Mouse (Mus musculus) C2C12 (cell line): ENCODE data around the gene Ints6.

Source experiments
- CEBPB ChIP-seq: IDR thresholded peaks from one replicate; pipeline ENCODE4 v1.6.1; 2011; ENCODE audit warnings: low read depth, mild to moderate bottlenecking, control low read depth, moderate library complexity
- CTCF ChIP-seq: IDR thresholded peaks from one replicate; pipeline ENCODE4 v1.5.1; 2011; ENCODE audit not compliant: control insufficient read depth, insufficient read depth, insufficient read length
- MAX ChIP-seq: IDR thresholded peaks from one replicate; pipeline ENCODE4 v1.6.1; 2011; ENCODE audit warnings: mild to moderate bottlenecking, control low read depth
- MYOD1 ChIP-seq: IDR thresholded peaks from one replicate; pipeline ENCODE4 v1.6.1; 2011; ENCODE audit warnings: low read depth; ENCODE audit not compliant: control insufficient read depth, insufficient read length
- MYOG ChIP-seq: IDR thresholded peaks from one replicate; pipeline ENCODE4 v1.6.1; 2011; ENCODE audit not compliant: control insufficient read depth, insufficient read length; ENCODE audit errors: extremely low read depth
- USF1 ChIP-seq: IDR thresholded peaks from one replicate; pipeline ENCODE4 v1.6.1; 2011; ENCODE audit warnings: low read depth, mild to moderate bottlenecking, control low read depth, moderate library complexity

DNA sequence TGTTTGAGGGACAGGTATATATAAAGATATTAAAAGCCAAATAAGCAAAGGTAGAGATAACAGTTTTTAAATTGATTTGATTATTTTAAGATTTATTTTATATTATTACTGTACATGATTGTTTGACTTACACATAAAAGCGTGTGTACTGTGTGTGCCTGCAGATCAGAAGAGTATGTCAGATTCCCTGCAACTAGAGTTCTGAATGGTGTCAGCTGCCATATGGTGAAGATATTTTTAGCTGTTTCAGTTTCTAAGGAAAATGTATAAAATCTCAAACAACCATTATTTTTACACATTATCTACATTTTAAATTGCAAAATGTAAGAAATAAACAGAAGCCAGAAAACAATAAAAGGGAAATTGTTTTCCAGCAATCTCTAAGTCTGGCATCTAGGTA is 39.3 kb downstream of the Ints6 start:
- no peak for TF ChIP-seq CTCF
- no peak for TF ChIP-seq MYOG
- TF ChIP-seq CEBPB, result no peak
- no peak for TF ChIP-seq MAX
- TF ChIP-seq USF1, result no peak
- no peak for TF ChIP-seq MYOD1
